Mouse (Mus musculus) embryonic facial prominence, embryonic 13.5 days (tissue): Measurements from ENCODE around the gene Tex26. TPM values are rescaled to one million over a fixed set of nuclear protein-coding genes. Genes with fewer than 3 reads are reported as not detected.

Experiments
- ATAC-seq: fragments of 200-750 bp; cut with Nextera tagmentation; 2 replicates; pipeline ENCODE4 v1.8.0; 2017; ENCODE audit warnings: low read depth; ENCODE audit not compliant: insufficient number of reproducible peaks, insufficient read depth, low FRiP score, low TSS enrichment
- H3K27ac ChIP-seq: fragments of 300-500 bp; sonication (generic); 2 replicates; pipeline ENCODE4 v1.5.1; 2015; ENCODE audit warnings: moderate library complexity, mild to moderate bottlenecking, inconsistent platforms
- H3K27me3 ChIP-seq: fragments of 300-500 bp; sonication (generic); 2 replicates; pipeline ENCODE4 v1.6.1; 2015; ENCODE audit warnings: mild to moderate bottlenecking, inconsistent platforms
- H3K36me3 ChIP-seq: fragments of 300-500 bp; sonication (generic); 2 replicates; pipeline ENCODE4 v1.6.1; 2015; ENCODE audit warnings: mild to moderate bottlenecking, inconsistent platforms
- H3K4me1 ChIP-seq: fragments of 300-500 bp; sonication (generic); 2 replicates; pipeline ENCODE4 v1.6.1; 2015; ENCODE audit warnings: inconsistent platforms
- H3K4me2 ChIP-seq: fragments of 300-500 bp; sonication (generic); 2 replicates; pipeline ENCODE4 v1.6.1; 2015; ENCODE audit warnings: moderate library complexity, mild to moderate bottlenecking, inconsistent platforms
- H3K4me3 ChIP-seq: fragments of 300-500 bp; sonication (generic); 2 replicates; pipeline ENCODE4 v1.5.1; 2015; ENCODE audit warnings: mild to moderate bottlenecking, inconsistent platforms
- H3K9ac ChIP-seq: fragments of 300-500 bp; sonication (generic); 2 replicates; pipeline ENCODE4 v1.6.1; 2015; ENCODE audit warnings: mild to moderate bottlenecking, inconsistent platforms
- H3K9me3 ChIP-seq: fragments of 300-500 bp; sonication (generic); 2 replicates; pipeline ENCODE4 v1.6.1; 2016; ENCODE audit warnings: inconsistent platforms
- WGBS: fragments of 180-500 bp; shearing (Covaris S2); methylation state at CpG from one replicate; pipeline ENCODE4 v1.1.7; 2015; ENCODE audit warnings: mixed read lengths; 5-methylcytosine and 5-hydroxymethylcytosine counted together
- polyA plus RNA-seq: library from polyadenylated mRNA; unstranded; fragments of >200 nt; fragmentation: Nextera tagmentation; extraction: Ambion mirVana; gene quantifications from 2 replicates; pipeline ENCODE4 v1.2.1, GENCODE M21; 2015

The Tex26 gene
- polyA plus RNA-seq, 1 experiment from 2014 or later = 0.34 TPM

- Histone ChIP-seq H3K9ac (no peak overlapping the region), H3K4me3 (no peak overlapping the region), H3K27ac (no peak overlapping the region), H3K4me1 (peaks cover 15% of the 10 kb centered on the region), H3K9me3 (no peaks in the 10 kb centered on the region), H3K27me3 (no peaks in the 10 kb centered on the region), H3K4me2 (no peak overlapping the region), H3K36me3 (no peaks in the 10 kb centered on the region)
- 29% methylated on average over 9 of the region's 9 CpGs for WGBS
- no peak for ATAC-seq
These were observed 5.2 kb upstream of the Tex26 start for GRCm38 (mm10) chr5:149434141-149434690.

GRCm38 (mm10) chr5:149436541-149436940 is 2.9 kb upstream of the Tex26 start:
- no peak for ATAC-seq
- Histone ChIP-seq H3K36me3 (no peaks in the 10 kb centered on the region), H3K4me2 (no peak overlapping the region), H3K9me3 (no peaks in the 10 kb centered on the region), H3K27me3 (no peaks in the 10 kb centered on the region), H3K4me3 (no peak overlapping the region), H3K4me1 (peaks cover 31% of the 10 kb centered on the region), H3K27ac (no peak overlapping the region), H3K9ac (no peak overlapping the region)
- 62% methylated on average over 3 of the region's 3 CpGs for WGBS

- Histone ChIP-seq H3K27me3 (no peaks in the 10 kb centered on the region), H3K27ac (no peak overlapping the region), H3K9ac (no peak overlapping the region), H3K36me3 (no peaks in the 10 kb centered on the region), H3K9me3 (no peaks in the 10 kb centered on the region), H3K4me1 (peaks cover 34% of the 10 kb centered on the region), H3K4me3 (no peak overlapping the region), H3K4me2 (no peak overlapping the region)
- WGBS = 51% methylated on average over 6 of the region's 6 CpGs
- no peak for ATAC-seq
These were observed 2.3 kb upstream of the Tex26 start for GRCm38 (mm10) chr5:149437150-149437549.

GRCm38 (mm10) chr5:149440180-149440573 is 717 bp downstream of the Tex26 start:
- H3K36me3 ChIP-seq = no peaks in the 10 kb centered on the region
- no peaks in the 10 kb centered on the region for H3K27me3 ChIP-seq
- H3K4me3 ChIP-seq = peak overlapping the region; percentile 50
- H3K9me3 ChIP-seq = no peaks in the 10 kb centered on the region
- peak overlapping the region; percentile 92 for H3K4me2 ChIP-seq
- 0 out of 2 replicates have a peak, but pooled peaks have one; percentile 59 for ATAC-seq
- H3K4me1 ChIP-seq = peaks cover 32% of the 10 kb centered on the region
- H3K27ac ChIP-seq = peak overlapping the region; percentile 86
- H3K9ac ChIP-seq = peak overlapping the region; percentile 64
- under 1% methylated on average over 18 of the region's 18 CpGs for WGBS

- ATAC-seq = no peak
- peaks cover 27% of the 10 kb centered on the region for H3K4me1 ChIP-seq
- no peak overlapping the region for H3K9ac ChIP-seq
- no peak overlapping the region for H3K4me3 ChIP-seq
- 57% methylated on average over 14 of the region's 14 CpGs for WGBS
- H3K36me3 ChIP-seq = no peaks in the 10 kb centered on the region
- H3K27me3 ChIP-seq = no peaks in the 10 kb centered on the region
- no peak overlapping the region for H3K27ac ChIP-seq
- no peak overlapping the region for H3K4me2 ChIP-seq
- H3K9me3 ChIP-seq = no peaks in the 10 kb centered on the region
These were observed 2.3 kb downstream of the Tex26 start for GRCm38 (mm10) chr5:149441646-149442276.

- WGBS = 66% methylated on average over 15 of the region's 15 CpGs
- Histone ChIP-seq H3K9me3 (no peaks in the 10 kb centered on the region), H3K4me2 (no peak overlapping the region), H3K36me3 (no peaks in the 10 kb centered on the region), H3K27me3 (no peaks in the 10 kb centered on the region), H3K27ac (no peak overlapping the region), H3K4me3 (no peak overlapping the region), H3K4me1 (peaks cover 27% of the 10 kb centered on the region), H3K9ac (no peak overlapping the region)
- ATAC-seq = no peak
These were observed 2.8 kb downstream of the Tex26 start for GRCm38 (mm10) chr5:149442277-149442660.

GRCm38 (mm10) chr5:149444451-149444850 is 5.0 kb downstream of the Tex26 start:
- WGBS = 74% methylated on average over 4 of the region's 4 CpGs
- no peak overlapping the region for H3K4me3 ChIP-seq
- no peak for ATAC-seq
- no peak overlapping the region for H3K27ac ChIP-seq
- H3K9me3 ChIP-seq = peaks cover 4% of the 10 kb centered on the region
- H3K36me3 ChIP-seq = no peaks in the 10 kb centered on the region
- H3K27me3 ChIP-seq = no peaks in the 10 kb centered on the region
- H3K4me2 ChIP-seq = no peak overlapping the region
- peaks cover 23% of the 10 kb centered on the region for H3K4me1 ChIP-seq
- no peak overlapping the region for H3K9ac ChIP-seq

- peaks cover 4% of the 10 kb centered on the region for H3K9me3 ChIP-seq
- H3K27ac ChIP-seq = no peak overlapping the region
- no peak overlapping the region for H3K9ac ChIP-seq
- H3K27me3 ChIP-seq = no peaks in the 10 kb centered on the region
- 86% methylated on average over 7 of the region's 7 CpGs for WGBS
- no peak for ATAC-seq
- no peak overlapping the region for H3K4me2 ChIP-seq
- H3K36me3 ChIP-seq = no peaks in the 10 kb centered on the region
- H3K4me3 ChIP-seq = no peak overlapping the region
- 0 out of 2 replicates have a peak, but pooled peaks cover 6% of the 10 kb centered on the region for H3K4me1 ChIP-seq
These were observed 7.0 kb downstream of the Tex26 start for GRCm38 (mm10) chr5:149446495-149446894.

- Histone ChIP-seq H3K4me3 (no peak overlapping the region), H3K36me3 (no peaks in the 10 kb centered on the region), H3K27me3 (no peaks in the 10 kb centered on the region), H3K4me2 (no peak overlapping the region), H3K9me3 (peaks cover 4% of the 10 kb centered on the region), H3K27ac (no peak overlapping the region), H3K9ac (no peak overlapping the region), H3K4me1 (no peaks in the 10 kb centered on the region)
- ATAC-seq = no peak
- WGBS = 81% methylated on average over 5 of the region's 5 CpGs
These were observed 8.3 kb downstream of the Tex26 start for GRCm38 (mm10) chr5:149447733-149448132.

- Histone ChIP-seq H3K4me3 (no peak overlapping the region), H3K9ac (no peak overlapping the region), H3K4me1 (no peaks in the 10 kb centered on the region), H3K36me3 (no peaks in the 10 kb centered on the region), H3K9me3 (peaks cover 4% of the 10 kb centered on the region), H3K4me2 (no peak overlapping the region), H3K27me3 (no peaks in the 10 kb centered on the region), H3K27ac (no peak overlapping the region)
- ATAC-seq = no peak
- 78% methylated on average over 7 of the region's 7 CpGs for WGBS
These were observed 9.9 kb downstream of the Tex26 start for GRCm38 (mm10) chr5:149449406-149449805.

GRCm38 (mm10) chr5:149451209-149451681 is 11.8 kb downstream of the Tex26 start:
- WGBS = 85% methylated on average over 7 of the region's 7 CpGs

GRCm38 (mm10) chr5:149454281-149454680 is 14.8 kb downstream of the Tex26 start:
- WGBS = 32% methylated on average over 6 of the region's 6 CpGs
- 0 out of 2 replicates have a peak, but pooled peaks cover 5% of the 10 kb centered on the region for H3K4me1 ChIP-seq
- no peak overlapping the region for H3K27ac ChIP-seq
- no peaks in the 10 kb centered on the region for H3K9me3 ChIP-seq
- H3K27me3 ChIP-seq = no peaks in the 10 kb centered on the region
- no peak overlapping the region for H3K4me3 ChIP-seq
- H3K36me3 ChIP-seq = no peaks in the 10 kb centered on the region
- H3K4me2 ChIP-seq = no peak overlapping the region
- no peak for ATAC-seq
- H3K9ac ChIP-seq = no peak overlapping the region

More at GRCm38 (mm10) chr5:149451209-149451681, 11.8 kb downstream of the Tex26 start:
- Histone ChIP-seq H3K27me3 (no peaks in the 10 kb centered on the region), H3K4me1 (no peaks in the 10 kb centered on the region), H3K27ac (no peak overlapping the region), H3K4me2 (no peak overlapping the region), H3K9me3 (peaks cover 4% of the 10 kb centered on the region), H3K9ac (no peak overlapping the region), H3K4me3 (no peak overlapping the region), H3K36me3 (no peaks in the 10 kb centered on the region)
- no peak for ATAC-seq
